ENCODE assay signal across 19 mouse cellular contexts in genomic region chr11:85383975-85384821, GRCm38 (mm10). TPM values are rescaled to one million over a fixed set of nuclear protein-coding genes. Genes with fewer than 3 reads are reported as not detected.
DNase-seq lines count a peak whose midpoint lies in the region; ATAC-seq and TF ChIP-seq lines count a peak whose summit lies in the region.
"Had no signal": no experiment of that assay in that cellular context is flagged by ENCODE, and none has a peak within 500 bp of the region (broad histone marks: within the 10 kb centered on the region; RNA-seq: fewer than 3 reads in every experiment).

No protein-coding gene starts in this region.

- H3K4me1 ChIP-seq in lung, embryonic 14.5 days (ENCODE audit: insufficient read depth) = 0 out of 2 replicates have a peak, but pooled peaks cover 5% of the 10 kb centered on the region
- H3K4me1 ChIP-seq in embryonic fibroblast, embryonic 13.5 days (ENCODE audit: control insufficient read depth, insufficient read depth, low read length) = peaks cover 11% of the 10 kb centered on the region
- H3K4me1 ChIP-seq in hindbrain, embryonic 13.5 days (replicated peaks) = no peaks in the 10 kb centered on the region
- H3K4me1 ChIP-seq: embryonic facial prominence, embryonic 12.5 days; forebrain, embryonic 10.5 days; heart, embryonic 15.5 days; midbrain, embryonic 13.5 days had no signal

- no peak overlapping the region for H3K4me3 ChIP-seq in lung, embryonic 14.5 days (ENCODE audit: low read depth, low read length)
- H3K4me3 ChIP-seq in embryonic fibroblast, embryonic 13.5 days (ENCODE audit: insufficient read depth, low read length) = no peak overlapping the region
- no peak overlapping the region for H3K4me3 ChIP-seq in hindbrain, embryonic 13.5 days
- H3K4me3 ChIP-seq: embryonic facial prominence, embryonic 12.5 days; forebrain, embryonic 10.5 days; heart, embryonic 15.5 days; hindbrain, embryonic 10.5 days; midbrain, embryonic 13.5 days had no signal

- H3K4me2 ChIP-seq in lung, embryonic 14.5 days = no peak overlapping the region
- no peak overlapping the region for H3K4me2 ChIP-seq in hindbrain, embryonic 13.5 days
- H3K4me2 ChIP-seq: embryonic facial prominence, embryonic 12.5 days; heart, embryonic 15.5 days; midbrain, embryonic 13.5 days had no signal

- peak; percentile 81 for ATAC-seq in lung, embryonic 14.5 days (ENCODE audit: insufficient read depth)
- ATAC-seq in hindbrain, embryonic 13.5 days (ENCODE audit: low FRiP score) = no peak
- ATAC-seq: CD4-positive, CD25-positive, alpha-beta regulatory T cell, adult 4 months; midbrain, embryonic 13.5 days had no signal

- H3K36me3 ChIP-seq in lung, embryonic 14.5 days (ENCODE audit: insufficient read depth) = no peaks in the 10 kb centered on the region
- H3K36me3 ChIP-seq in hindbrain, embryonic 13.5 days = no peaks in the 10 kb centered on the region
- H3K36me3 ChIP-seq: embryonic facial prominence, embryonic 12.5 days; forebrain, embryonic 10.5 days; heart, embryonic 15.5 days; hindbrain, embryonic 10.5 days; midbrain, embryonic 13.5 days had no signal

- no peak for TF ChIP-seq CTCF in lung, embryonic 14.5 days (IDR thresholded peaks at IDR 0.05; ENCODE audit: low read depth)
- no peak for TF ChIP-seq CTCF in embryonic fibroblast, embryonic 13.5 days (IDR thresholded peaks at IDR 0.05; ENCODE audit: borderline replicate concordance, insufficient read depth, low read length)

- peak; percentile 73 for DNase-seq in lung, embryonic 14.5 days
- DNase-seq in lung, adult 18-20 months = no peak
- peak; percentile 86 for DNase-seq in Muller cell, postnatal 12 days (ENCODE audit: inconsistent ontology term)
- peak; percentile 34 for DNase-seq in retina, postnatal 1 day
- DNase-seq in cerebellum, postnatal 36 days = no peak
- DNase-seq: adrenal gland, postnatal 36 days; cerebellum, adult 8-10 months; kidney, adult 18-20 months; kidney, postnatal 10 days; thymus, adult 2 months had no signal

- no peak overlapping the region for H3K9ac ChIP-seq in lung, embryonic 14.5 days
- H3K9ac ChIP-seq in hindbrain, embryonic 13.5 days = no peak overlapping the region
- H3K9ac ChIP-seq: embryonic facial prominence, embryonic 12.5 days; heart, embryonic 15.5 days; liver, embryonic 14.5 days; midbrain, embryonic 13.5 days had no signal

- H3K27me3 ChIP-seq in lung, embryonic 14.5 days (ENCODE audit: insufficient read depth, low read length) = no peaks in the 10 kb centered on the region
- H3K27me3 ChIP-seq in hindbrain, embryonic 13.5 days = no peaks in the 10 kb centered on the region
- H3K27me3 ChIP-seq: embryonic facial prominence, embryonic 12.5 days; heart, embryonic 15.5 days; midbrain, embryonic 13.5 days had no signal

- H3K9me3 ChIP-seq in lung, embryonic 14.5 days (ENCODE audit: low read depth, low read length) = no peaks in the 10 kb centered on the region
- H3K9me3 ChIP-seq in hindbrain, embryonic 13.5 days = no peaks in the 10 kb centered on the region
- H3K9me3 ChIP-seq: embryonic facial prominence, embryonic 12.5 days; forebrain, embryonic 10.5 days; heart, embryonic 15.5 days; hindbrain, embryonic 10.5 days; midbrain, embryonic 13.5 days had no signal

- WGBS in lung, embryonic 14.5 days = 35% methylated on average over 7 of the region's 7 CpGs
- 90% methylated on average over 7 of the region's 7 CpGs for WGBS in hindbrain, embryonic 13.5 days

- no peak for TF ChIP-seq POLR2A in embryonic fibroblast, embryonic 13.5 days (IDR thresholded peaks at IDR 0.05; ENCODE audit: low read depth, low read length)

- H3K27ac ChIP-seq in lung, embryonic 14.5 days (ENCODE audit: low read depth) = peak overlapping the region; percentile 68
- 0 out of 2 replicates have a peak overlapping the region, but pooled peaks have one; percentile 29 for H3K27ac ChIP-seq in embryonic fibroblast, embryonic 13.5 days (ENCODE audit: insufficient read depth, low read length)
- H3K27ac ChIP-seq in hindbrain, embryonic 13.5 days = no peak overlapping the region
- H3K27ac ChIP-seq: embryonic facial prominence, embryonic 12.5 days; forebrain, embryonic 10.5 days; heart, embryonic 15.5 days; hindbrain, embryonic 10.5 days; liver, embryonic 14.5 days; midbrain, embryonic 13.5 days had no signal

RNA-seq across cellular contexts. Expression of gene Bcas3, which starts 31.2 kb away (rescaled TPM):
- 31.1 and 35.0 TPM in 2 replicates for polyA plus RNA-seq in lung, embryonic 14.5 days (2014; fragmentation: Nextera tagmentation; extraction: Ambion mirVana)
- 17.0 and 20.6 TPM in 2 replicates for polyA plus RNA-seq in embryonic fibroblast, embryonic 13.5 days (2011; ENCODE audit: insufficient read length, low read depth, missing spikeins)
- 33.0 and 34.0 TPM in 2 replicates for polyA plus RNA-seq in hindbrain, embryonic 13.5 days (2015; fragmentation: Nextera tagmentation; extraction: Ambion mirVana)

Comparison
In these comparisons a context has a peak if more than half of its experiments do, and no peak if none do; other contexts are left out.
1. DNase-seq: peak in lung, embryonic 14.5 days (single experiment), Muller cell, postnatal 12 days (single experiment) and retina, postnatal 1 day (single experiment); none in lung, adult 18-20 months (0 of 2) and cerebellum, postnatal 36 days (0 of 2).